Mouse (Mus musculus) bone marrow macrophage, adult 2 months (primary cell): ENCODE data around the gene Nyap1. TPM values are rescaled to one million over a fixed set of nuclear protein-coding genes. Genes with fewer than 3 reads are reported as not detected.

Experiments
- H3K27ac ChIP-seq: 2 replicates; pipeline ENCODE4 v1.5.1; 2012; ENCODE audit warnings: low read depth, low read length; ENCODE audit not compliant: insufficient read depth
- H3K4me1 ChIP-seq: 2 replicates; pipeline ENCODE4 v1.6.1; 2012; ENCODE audit warnings: low read length; ENCODE audit not compliant: control insufficient read depth, insufficient read depth
- H3K4me3 ChIP-seq: 2 replicates; pipeline ENCODE4 v1.5.1; 2012; ENCODE audit warnings: mild to moderate bottlenecking, low read length, moderate library complexity; ENCODE audit not compliant: insufficient read depth
- CTCF ChIP-seq: IDR thresholded peaks from 2 replicates; pipeline ENCODE4 v1.5.1; 2012; ENCODE audit warnings: low read depth, mild to moderate bottlenecking, low read length, moderate library complexity
- POLR2A ChIP-seq: IDR thresholded peaks from 2 replicates; pipeline ENCODE4 v1.6.1; 2012; ENCODE audit warnings: mild to moderate bottlenecking, low read depth, low read length, borderline replicate concordance
- polyA plus RNA-seq: library from polyadenylated mRNA; stranded (reverse); fragments of >200 nt; gene quantifications from 2 replicates; pipeline ENCODE4 v1.2.4, GENCODE M21; 2012; ENCODE audit not compliant: missing spikeins, insufficient read depth, insufficient read length

Nyap1 gene
- 1.5 and 1.9 TPM in 2 replicates for polyA plus RNA-seq

- H3K4me1 ChIP-seq = peaks cover 13% of the 10 kb centered on the region
- H3K27ac ChIP-seq = no peak within 1 kb of the TSS
- peak; percentile 88 for TF ChIP-seq CTCF
- no peak for TF ChIP-seq POLR2A
- peak within 1 kb of the TSS; percentile 83 for H3K4me3 ChIP-seq
Measured at GRCm38 (mm10) chr5:137741023-137741931, at the start of gene Nyap1. Gene Nyap1 (minus strand): TSS chr5:137741607.

GRCm38 (mm10) chr5:137788946-137789531, 47.6 kb upstream of the Nyap1 start:
- Histone ChIP-seq H3K4me3 (no peak overlapping the region), H3K4me1 (peaks cover 16% of the 10 kb centered on the region), H3K27ac (no peak overlapping the region)
- TF ChIP-seq POLR2A (no peak), CTCF (no peak)

GRCm38 (mm10) chr5:137788171-137788570, 46.8 kb upstream of the Nyap1 start:
- no peak for TF ChIP-seq POLR2A
- TF ChIP-seq CTCF = no peak
- peaks cover 19% of the 10 kb centered on the region for H3K4me1 ChIP-seq
- no peak overlapping the region for H3K4me3 ChIP-seq
- no peak overlapping the region for H3K27ac ChIP-seq

GRCm38 (mm10) chr5:137787151-137787928, 45.9 kb upstream of the Nyap1 start, which contains the start of the genes Mepce and Zcwpw1:
Gene Mepce (minus strand): TSS chr5:137787655.
Gene Zcwpw1 (plus strand): TSS chr5:137787798.
- H3K27ac ChIP-seq = peak within 1 kb of the TSS; percentile 98
- TF ChIP-seq POLR2A = 0 out of 2 replicates have a peak, but pooled peaks have one; percentile 8
- 0 out of 2 replicates have a peak, but pooled peaks have one; percentile 7 for TF ChIP-seq CTCF
- H3K4me1 ChIP-seq = peaks cover 17% of the 10 kb centered on the region
- H3K4me3 ChIP-seq = peak within 1 kb of the TSS; percentile 99

- peak overlapping the region; percentile 99 for H3K4me3 ChIP-seq
- H3K4me1 ChIP-seq = peaks cover 17% of the 10 kb centered on the region
- peak overlapping the region; percentile 98 for H3K27ac ChIP-seq
- TF ChIP-seq CTCF (no peak), POLR2A (peak; percentile 86)
Measured at GRCm38 (mm10) chr5:137786109-137786942, 44.9 kb upstream of the Nyap1 start.

GRCm38 (mm10) chr5:137785164-137786031, 44.0 kb upstream of the Nyap1 start:
- H3K4me1 ChIP-seq = peaks cover 17% of the 10 kb centered on the region
- TF ChIP-seq POLR2A (no peak), CTCF (no peak)
- peak overlapping the region; percentile 98 for H3K27ac ChIP-seq
- peak overlapping the region; percentile 99 for H3K4me3 ChIP-seq

GRCm38 (mm10) chr5:137784546-137784945, 43.1 kb upstream of the Nyap1 start:
- TF ChIP-seq POLR2A (no peak), CTCF (no peak)
- Histone ChIP-seq H3K4me3 (peak overlapping the region; percentile 99), H3K27ac (no peak overlapping the region), H3K4me1 (peaks cover 17% of the 10 kb centered on the region)
